Mouse (Mus musculus) cerebellum, adult (tissue): Measurements from ENCODE around the gene Exoc3.

ENCODE experiments used
- ATAC-seq: cut with Nextera tagmentation; 2 replicates; pipeline ENCODE4 v1.9.2; 2017; ENCODE audit warnings: mild to moderate bottlenecking, moderate library complexity, mixed read lengths; ENCODE audit not compliant: insufficient number of reproducible peaks, low FRiP score, low TSS enrichment

Exoc3 gene

DNA sequence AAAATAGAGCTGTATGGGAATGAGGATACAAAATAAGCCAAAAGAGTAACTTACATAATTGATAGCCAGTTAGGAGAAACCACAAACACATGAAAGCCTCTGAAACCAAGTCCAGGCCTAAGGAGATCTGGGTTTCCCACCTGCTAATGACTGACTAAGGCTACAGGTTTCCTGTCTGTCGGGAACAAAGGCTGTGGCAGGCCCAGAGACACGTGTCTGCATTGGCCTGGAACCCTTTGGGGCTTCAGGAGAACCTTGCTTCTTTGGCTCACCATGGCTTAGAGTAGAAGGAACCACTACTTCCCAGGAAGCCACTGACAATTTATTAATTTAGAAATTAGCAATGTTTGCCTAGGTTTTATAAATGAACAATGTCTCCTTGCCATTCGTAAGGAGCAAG is 65.2 kb downstream of the Exoc3 start:
- ATAC-seq, result no peak

- ATAC-seq, result no peak
These were observed 67.7 kb downstream of the Exoc3 start for GRCm38 (mm10) chr13:74140793-74141192.

DNA sequence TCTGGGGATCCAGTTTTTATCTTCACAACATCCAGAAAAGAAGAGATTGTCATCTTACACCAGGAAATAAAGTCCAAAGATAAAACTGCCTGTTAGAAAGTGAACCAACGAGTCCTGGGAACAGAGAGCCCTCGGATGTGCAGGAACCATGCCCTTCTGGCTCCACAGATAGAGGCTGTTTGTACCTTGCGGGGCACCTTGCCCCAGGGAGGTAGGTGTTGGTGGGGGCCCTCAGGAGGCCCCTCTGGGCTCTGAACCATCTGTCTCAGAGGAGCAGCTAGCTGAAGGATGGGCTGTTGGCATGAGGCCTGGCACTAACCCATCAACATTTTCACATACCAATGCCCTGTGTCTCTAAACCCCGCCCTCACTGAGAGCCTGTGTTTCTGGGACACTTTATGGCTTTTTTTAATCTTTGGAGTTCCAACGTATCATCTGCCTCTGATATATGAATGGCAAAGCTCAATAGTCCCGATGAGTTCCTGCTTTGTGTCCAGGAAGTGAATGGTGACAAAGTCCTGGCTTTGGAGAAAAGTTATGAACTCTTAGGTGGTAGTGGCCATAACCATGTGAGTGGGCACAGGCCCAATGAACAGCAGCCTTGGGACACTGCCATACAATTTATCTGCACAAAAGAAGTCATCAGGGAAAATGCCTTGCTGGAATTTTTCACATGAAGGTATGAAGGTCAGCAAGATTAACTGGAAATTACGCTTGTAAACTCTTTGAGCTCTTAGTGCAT is 69.5 kb downstream of the Exoc3 start:
- no peak for ATAC-seq

DNA sequence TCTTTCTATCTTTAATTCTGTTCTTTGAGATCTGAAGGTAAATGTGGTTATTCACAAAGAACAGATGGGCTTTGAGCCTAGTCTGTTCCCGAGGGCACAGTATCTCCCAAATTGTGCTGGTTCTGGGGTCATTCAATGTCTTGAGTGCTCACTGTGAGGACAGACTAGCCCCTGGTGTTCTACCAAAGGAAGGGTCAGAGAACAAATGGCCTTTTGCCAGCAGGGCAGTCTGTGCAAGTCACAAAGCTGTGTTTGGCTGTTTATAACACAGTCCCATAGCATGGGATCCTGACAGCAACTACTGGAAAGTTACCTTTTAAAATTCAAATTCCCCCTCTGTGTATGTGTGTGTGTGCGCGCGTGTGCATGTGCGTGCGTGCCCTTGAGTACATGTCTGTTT is 78.6 kb downstream of the Exoc3 start:
- ATAC-seq, result no peak

DNA sequence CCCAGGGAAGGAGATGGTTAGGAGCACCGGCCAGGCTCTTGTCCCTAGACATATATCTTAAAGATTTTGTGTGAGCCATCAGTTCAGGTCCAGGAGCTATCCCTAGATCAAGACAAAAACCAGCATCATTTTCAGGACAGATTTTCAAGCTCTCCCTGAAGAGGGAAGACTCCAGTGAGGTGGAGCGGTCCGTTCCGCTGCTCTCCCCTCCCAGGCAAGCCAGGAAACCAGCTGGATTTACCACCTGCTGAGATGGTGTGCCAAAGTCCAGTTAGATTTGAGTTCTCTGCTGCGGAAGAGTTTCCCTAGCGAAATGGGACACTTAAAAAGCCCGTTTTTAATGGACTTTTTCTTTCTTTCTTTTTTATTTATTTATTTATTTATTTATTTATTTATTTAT is 81.0 kb downstream of the Exoc3 start:
- no peak for ATAC-seq

- no peak for ATAC-seq
These were observed 85.9 kb downstream of the Exoc3 start for GRCm38 (mm10) chr13:74122632-74123031.

GRCm38 (mm10) chr13:74121795-74122330 is 86.7 kb downstream of the Exoc3 start:
- ATAC-seq, result no peak

DNA sequence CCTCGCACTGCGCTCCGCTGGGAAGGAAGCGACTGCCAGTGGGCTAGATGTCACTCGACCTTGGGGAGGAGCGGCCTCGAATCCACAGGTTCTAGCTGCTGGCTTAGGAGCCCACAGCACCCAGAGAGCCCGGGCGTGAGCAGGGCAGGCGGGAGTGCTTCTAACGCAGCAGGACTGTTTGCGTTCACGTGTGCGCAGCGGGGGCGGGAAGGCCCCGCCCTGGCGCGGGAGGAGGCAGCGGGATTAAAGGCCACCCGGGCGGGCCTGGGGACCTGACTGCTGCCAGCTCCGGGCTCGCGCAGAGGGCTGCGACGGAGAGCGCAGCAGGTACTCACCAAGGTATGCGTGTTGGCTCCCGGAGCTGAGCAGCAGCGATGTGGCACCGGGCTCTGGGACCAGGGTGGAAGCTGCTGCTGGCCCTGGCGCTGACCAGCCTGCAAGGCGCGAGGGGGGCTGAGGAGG is 87.4 kb downstream of the Exoc3 start, which contains the start of gene Slc9a3:
Gene Slc9a3 (plus strand): TSS at position 317 of the 462 bp plus-strand sequence.
- no peak for ATAC-seq
